Mouse (Mus musculus) embryonic fibroblast, embryonic 13.5 days (primary cell): Measurements from ENCODE around the gene Dis3l2.

Experiments used
- CTCF ChIP-seq: IDR thresholded peaks from 2 replicates; pipeline ENCODE4 v1.5.1; 2011; ENCODE audit warnings: mild to moderate bottlenecking, control low read depth, low read length, moderate library complexity, borderline replicate concordance; ENCODE audit not compliant: insufficient read depth
- POLR2A ChIP-seq: IDR thresholded peaks from 2 replicates; pipeline ENCODE4 v1.6.1; 2011; ENCODE audit warnings: low read depth, mild to moderate bottlenecking, control low read depth, low read length, moderate library complexity

DNA sequence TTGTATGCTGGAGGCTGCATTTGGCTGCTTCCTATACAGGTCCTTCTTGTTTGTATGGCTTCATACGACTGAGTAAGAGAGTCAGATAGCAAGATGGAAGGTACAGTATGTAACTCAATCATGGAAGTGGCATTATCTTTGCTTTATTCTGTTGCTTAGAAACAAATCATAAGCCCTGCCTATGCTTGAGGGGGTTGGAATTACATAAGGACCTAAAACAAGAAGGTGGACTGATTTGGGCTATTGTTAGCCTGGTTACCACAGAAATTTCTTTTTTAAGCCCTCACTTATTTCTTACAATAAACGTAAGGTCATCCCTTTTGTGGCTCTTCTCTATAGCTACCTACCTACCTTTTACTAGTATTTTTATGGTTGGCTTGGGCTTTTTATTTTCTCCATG is 131.4 kb downstream of the Dis3l2 start:
- no peak for TF ChIP-seq POLR2A
- no peak for TF ChIP-seq CTCF
